Mouse (Mus musculus) cerebellum, adult 2 months (tissue): ENCODE results near the gene Glmp. TPM values are rescaled to one million over a fixed set of nuclear protein-coding genes. Genes with fewer than 3 reads are reported as not detected.

Experiments used
- DNase-seq, 2 experiments: peaks; one replicate each; pipeline ENCODE4 v3.0.0; 2021
- H3K27ac ChIP-seq: fragments of 200-500 bp; 2 replicates; pipeline ENCODE4 v1.5.1; 2012; ENCODE audit warnings: low read length, control low read depth, inconsistent platforms; ENCODE audit not compliant: insufficient read depth
- H3K27me3 ChIP-seq: fragments of 200-500 bp; 2 replicates; pipeline ENCODE4 v1.6.1; 2012; ENCODE audit warnings: inconsistent platforms, mild to moderate bottlenecking, low read length, moderate library complexity; ENCODE audit not compliant: control insufficient read depth, insufficient read depth
- H3K4me1 ChIP-seq: fragments of 200-500 bp; 2 replicates; pipeline ENCODE4 v1.6.1; 2011; ENCODE audit warnings: low read length; ENCODE audit not compliant: control insufficient read depth, insufficient read depth
- H3K4me3 ChIP-seq: fragments of 200-500 bp; replicated peaks from 2 replicates; pipeline ENCODE3; 2011; ENCODE audit warnings: mild to moderate bottlenecking, low read depth, low read length, control low read depth; ENCODE audit not compliant: insufficient read depth
- CTCF ChIP-seq: fragments of 200-500 bp; IDR thresholded peaks from 2 replicates; pipeline ENCODE4 v1.5.1; 2011; ENCODE audit warnings: low read depth, mild to moderate bottlenecking, control low read depth, low read length, moderate library complexity, borderline replicate concordance; ENCODE audit not compliant: insufficient read depth
- POLR2A ChIP-seq: fragments of 200-500 bp; IDR thresholded peaks from 2 replicates; pipeline ENCODE4 v1.6.1; 2011; ENCODE audit warnings: low read length, control low read depth, borderline replicate concordance; ENCODE audit not compliant: insufficient read depth
- WGBS: fragments of 180-500 bp; shearing (Covaris S2); methylation state at CpG from one replicate; pipeline ENCODE4 v1.1.7; 2018; 5-methylcytosine and 5-hydroxymethylcytosine counted together
- polyA plus RNA-seq: library from polyadenylated mRNA; depleted of rRNA; stranded (reverse); fragments of >200 nt; gene quantifications from 2 replicates; pipeline ENCODE4 v1.2.3, GENCODE M21; 2012

Glmp gene
- polyA plus RNA-seq, 1 experiment: 109 TPM

DNA sequence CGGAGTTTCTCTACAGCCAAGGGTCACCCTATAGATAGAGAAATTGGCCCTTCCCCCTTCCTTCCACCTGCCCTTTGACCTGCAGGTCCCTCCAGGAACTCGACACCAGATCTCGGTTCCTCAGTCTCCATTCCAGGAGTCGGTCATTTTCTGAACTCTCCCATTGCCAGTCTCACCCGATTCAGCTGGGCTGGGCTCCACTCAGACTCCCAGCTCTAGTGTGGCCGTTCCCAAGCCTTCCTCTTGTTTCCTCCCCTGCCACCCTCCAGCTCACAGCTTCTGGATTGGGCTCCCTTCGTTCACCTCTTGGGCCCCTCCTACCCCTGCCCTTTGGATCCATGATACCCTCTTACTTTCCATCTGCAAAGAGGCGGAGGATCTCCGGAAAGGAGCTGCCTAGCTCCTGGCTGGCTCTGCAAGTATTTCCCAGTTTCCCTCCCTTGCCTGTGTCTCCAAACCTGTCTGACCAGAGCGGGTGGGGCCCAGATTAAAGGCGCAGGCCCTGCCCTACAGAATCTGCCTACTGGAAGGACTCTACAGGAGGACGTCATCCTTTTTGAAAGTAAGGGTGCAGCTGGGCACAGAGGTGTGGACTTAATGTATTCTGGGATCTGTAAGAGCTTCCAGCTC lies 9.3 kb downstream of the Glmp start:
- 70% methylated on average over 12 of the region's 12 CpGs for WGBS
- no peak for DNase-seq
- Histone ChIP-seq H3K27me3 (no peaks in the 10 kb centered on the region), H3K27ac (no peak overlapping the region), H3K4me3 (no peak overlapping the region), H3K4me1 (peaks cover 6% of the 10 kb centered on the region)
- TF ChIP-seq POLR2A (no peak), CTCF (no peak)

DNA sequence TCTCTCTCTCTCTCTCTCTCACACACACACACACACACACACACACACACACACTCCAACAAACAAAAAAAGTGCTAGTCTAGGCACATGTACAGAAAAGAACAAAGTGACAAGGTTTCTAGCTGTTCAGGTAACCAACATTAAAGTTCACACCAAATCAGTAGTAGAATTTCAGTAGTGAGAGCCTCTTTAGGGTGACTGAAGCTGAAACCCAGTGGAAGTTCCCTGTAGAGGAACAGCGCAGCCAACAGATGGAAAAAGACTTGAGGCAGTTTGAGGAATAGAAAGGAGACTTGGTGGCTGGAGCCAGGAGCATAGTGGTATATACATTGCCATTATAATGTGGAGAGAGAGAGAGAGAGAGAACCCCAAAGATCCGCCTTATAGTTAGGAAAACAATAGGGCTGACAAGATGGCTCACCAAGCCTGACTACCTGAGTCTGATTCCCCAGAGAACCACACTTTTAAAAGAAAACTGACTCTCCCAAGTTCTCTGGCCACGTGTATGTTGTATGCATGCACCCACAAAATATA lies 10.1 kb downstream of the Glmp start:
- no peak overlapping the region for H3K27ac ChIP-seq
- 28% methylated on average over 3 of the region's 3 CpGs for WGBS
- TF ChIP-seq POLR2A (no peak), CTCF (no peak)

DNA sequence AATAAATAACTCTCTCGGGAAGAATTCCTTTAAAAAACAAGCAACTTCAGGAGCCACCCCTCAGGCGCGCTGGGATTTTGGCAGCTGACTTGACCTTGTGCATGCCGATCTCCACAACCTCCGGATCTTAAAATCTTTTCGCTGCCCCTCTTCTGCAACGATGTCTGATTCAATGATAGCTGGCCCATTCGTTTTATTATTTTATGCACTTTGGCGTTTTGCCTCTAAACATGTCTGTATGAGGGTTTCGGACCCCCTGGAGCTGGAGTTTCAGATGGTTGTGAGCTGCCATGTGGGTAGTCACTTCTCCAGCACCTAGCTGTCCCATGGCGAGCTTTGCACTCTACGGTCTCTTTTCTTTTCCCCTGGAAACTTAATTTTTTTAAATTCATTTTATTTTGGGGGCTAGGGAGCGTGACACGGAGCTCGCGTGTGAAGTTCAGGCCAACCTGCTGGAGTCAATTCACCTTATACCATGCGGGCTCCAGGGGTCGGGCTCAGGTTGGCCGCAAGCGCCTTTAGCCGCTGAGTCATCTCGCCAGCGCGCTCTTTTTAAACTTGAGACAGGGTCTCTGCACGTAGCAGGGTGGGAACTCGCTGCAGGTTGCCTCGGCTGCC lies 10.7 kb downstream of the Glmp start:
- Histone ChIP-seq H3K27ac (peak overlapping the region; percentile 71), H3K4me3 (peak overlapping the region; percentile 84), H3K4me1 (peaks cover 6% of the 10 kb centered on the region), H3K27me3 (no peaks in the 10 kb centered on the region)
- under 1% methylated on average over 27 of the region's 27 CpGs for WGBS
- no peak for DNase-seq
- TF ChIP-seq POLR2A (no peak), CTCF (no peak)

More for the DNA sequence above, 10.1 kb downstream of the Glmp start:
- peak overlapping the region; percentile 84 for H3K4me3 ChIP-seq
- no peaks in the 10 kb centered on the region for H3K27me3 ChIP-seq
- DNase-seq: no peak
- H3K4me1 ChIP-seq: peaks cover 6% of the 10 kb centered on the region

DNA sequence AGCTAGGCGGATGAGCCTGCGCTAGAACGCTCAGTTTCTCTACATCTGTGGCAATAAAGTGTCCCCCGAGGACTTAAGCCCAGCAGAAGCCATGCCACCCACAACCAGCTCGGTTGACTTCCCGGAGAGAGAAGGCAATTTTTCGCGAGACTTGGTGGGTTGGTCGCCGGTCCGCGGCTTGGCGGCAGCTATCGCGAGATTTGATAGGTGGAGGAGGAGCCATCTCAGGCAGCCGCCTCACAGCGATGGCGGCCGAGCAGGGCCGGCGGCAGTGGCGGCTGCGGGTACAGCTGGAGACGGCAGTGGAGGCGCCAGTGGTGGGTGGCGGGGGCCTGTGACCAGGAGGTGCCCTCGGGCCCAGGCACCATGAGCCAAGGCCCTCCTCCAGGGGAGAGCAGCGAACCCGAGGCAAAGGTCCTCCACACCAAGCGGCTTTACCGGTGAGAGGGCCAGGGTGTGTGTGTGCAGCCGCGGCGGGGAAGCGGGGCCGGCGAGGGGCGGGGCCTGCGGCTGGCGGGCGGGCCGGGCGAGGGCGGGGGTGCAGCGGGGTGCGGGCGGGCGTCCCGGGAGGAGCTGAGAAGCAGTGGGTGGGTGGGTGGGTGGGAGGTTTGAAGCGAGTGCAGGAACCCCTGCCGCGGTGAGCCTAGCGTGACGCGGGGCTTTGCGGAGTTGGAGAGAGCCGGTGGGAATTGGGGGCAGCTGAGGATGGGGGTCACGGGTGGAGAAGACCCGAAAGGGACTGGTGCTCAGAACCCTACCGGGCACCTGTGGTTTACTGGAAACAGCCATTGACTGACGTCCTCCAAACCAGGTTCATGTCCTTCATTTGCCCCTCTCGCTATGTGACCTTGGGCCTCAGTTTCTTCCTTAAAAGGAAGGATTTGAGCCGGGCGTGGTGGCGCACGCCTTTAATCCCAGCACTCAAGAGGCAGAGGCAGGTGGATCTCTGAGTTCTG lies 11.5 kb downstream of the Glmp start, which contains the start of the genes Tmem79 and Smg5:
Gene Tmem79 (minus strand): TSS at position 91 of the 956 bp plus-strand sequence.
Gene Smg5 (plus strand): TSS at position 203 of the 956 bp plus-strand sequence.
- Histone ChIP-seq H3K27ac (peak within 1 kb of the TSS; percentile 79), H3K4me3 (peak within 1 kb of the TSS; percentile 84), H3K4me1 (peaks cover 6% of the 10 kb centered on the region), H3K27me3 (no peaks in the 10 kb centered on the region)
- DNase-seq: peak; percentile 96 to 97
- TF ChIP-seq CTCF: no peak
- TF ChIP-seq POLR2A: peak; percentile 95
- WGBS: under 1% methylated on average over 65 of the region's 66 CpGs

DNA sequence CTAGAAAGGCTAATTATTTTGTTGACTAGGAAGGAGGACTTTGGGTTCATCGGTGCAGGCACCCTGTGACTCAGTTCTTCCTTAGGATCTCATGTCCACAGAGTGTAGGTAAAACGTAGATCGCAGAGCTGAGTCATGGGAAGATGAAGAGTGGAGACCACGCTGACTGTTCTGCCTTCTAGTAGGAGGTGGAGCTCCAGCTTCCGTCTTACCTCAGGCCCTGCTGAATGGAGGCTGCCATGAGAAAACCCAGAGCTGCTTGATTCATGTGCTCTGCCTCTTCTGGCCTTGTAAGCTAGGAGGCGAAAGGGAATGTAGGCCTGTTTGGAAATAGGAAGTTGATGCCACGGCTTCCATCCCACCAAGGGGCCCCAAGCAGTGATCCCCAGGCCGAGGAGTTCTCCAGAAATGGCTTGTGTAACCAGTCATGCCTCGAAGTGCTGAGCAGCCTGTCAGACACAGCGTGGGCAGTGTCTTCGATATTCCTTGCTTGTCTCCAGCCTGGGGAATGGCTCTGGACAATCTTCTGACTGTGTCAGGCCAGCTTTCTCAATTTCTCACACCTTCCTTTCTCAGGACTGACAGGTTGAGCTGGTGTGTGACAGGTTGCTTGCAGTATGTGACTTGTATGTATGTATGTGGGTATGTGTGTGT lies 12.7 kb downstream of the Glmp start:
- Histone ChIP-seq H3K27me3 (no peaks in the 10 kb centered on the region), H3K27ac (no peak overlapping the region), H3K4me3 (peak overlapping the region; percentile 24), H3K4me1 (peaks cover 6% of the 10 kb centered on the region)
- 51% methylated on average over 11 of the region's 11 CpGs for WGBS
- TF ChIP-seq CTCF: no peak
- no peak for TF ChIP-seq POLR2A
- DNase-seq: no peak

DNA sequence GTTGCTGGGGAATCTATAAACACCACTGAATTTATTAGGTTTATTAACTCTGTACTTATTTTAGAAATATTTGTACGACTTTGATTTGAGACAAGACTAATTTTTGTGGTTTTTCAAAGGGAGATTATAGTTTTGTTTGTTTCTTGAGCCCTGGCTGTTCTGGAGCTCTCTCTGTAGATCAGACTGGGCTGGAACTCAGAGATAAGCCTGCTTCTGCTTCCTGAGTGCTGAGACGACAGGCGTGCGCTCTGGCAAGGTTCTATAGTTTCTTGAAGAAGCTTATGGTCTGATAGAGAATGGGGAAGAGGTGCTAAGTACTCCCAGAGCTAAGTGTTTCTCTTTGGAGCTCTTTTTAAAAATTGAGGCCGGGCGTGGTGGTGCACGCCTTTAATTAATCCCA lies 13.5 kb downstream of the Glmp start:
- H3K4me1 ChIP-seq: peaks cover 6% of the 10 kb centered on the region
- DNase-seq: no peak
- H3K4me3 ChIP-seq: no peak overlapping the region
- no peak overlapping the region for H3K27ac ChIP-seq
- no peaks in the 10 kb centered on the region for H3K27me3 ChIP-seq
- TF ChIP-seq POLR2A (no peak), CTCF (no peak)
- WGBS: 93% methylated on average over 7 of the region's 7 CpGs

- H3K27ac ChIP-seq: no peak overlapping the region
- WGBS: 51% methylated on average over 3 of the region's 3 CpGs
Observed at GRCm38 (mm10) chr3:88339006-88339405, 14.2 kb downstream of the Glmp start.

More at GRCm38 (mm10) chr3:88339006-88339405, 14.2 kb downstream of the Glmp start:
- DNase-seq: no peak
- H3K27me3 ChIP-seq: no peaks in the 10 kb centered on the region
- TF ChIP-seq POLR2A (no peak), CTCF (no peak)
- H3K4me1 ChIP-seq: peaks cover 6% of the 10 kb centered on the region
- no peak overlapping the region for H3K4me3 ChIP-seq
